Mouse (Mus musculus) liver, embryonic 11.5 days (tissue): Measurements from ENCODE around the gene Olfr688. TPM values are rescaled to one million over a fixed set of nuclear protein-coding genes. Genes with fewer than 3 reads are reported as not detected.

Experiments used
- polyA plus RNA-seq: library from polyadenylated mRNA; unstranded; fragments of >200 nt; fragmentation: Nextera tagmentation; extraction: Ambion mirVana; gene quantifications from 2 replicates; pipeline ENCODE4 v1.2.1, GENCODE M21; 2014

Olfr688 gene
- polyA plus RNA-seq, 1 experiment from 2014 or later: not detected

Other genes starting within 250 kb of the Olfr688 start
- gene Olfr677, start 236.7 kb upstream of the Olfr688 start, polyA plus RNA-seq: not detected in 2 replicates
- not detected in 2 replicates for gene Olfr678, start 223.6 kb upstream of the Olfr688 start, polyA plus RNA-seq
- gene Olfr679, start 206.9 kb upstream of the Olfr688 start, polyA plus RNA-seq: not detected in 2 replicates
- gene Olfr680-ps1, start 195.3 kb upstream of the Olfr688 start, polyA plus RNA-seq: not detected in 2 replicates
- not detected in 2 replicates for gene Olfr681, start 171.3 kb upstream of the Olfr688 start, polyA plus RNA-seq
- gene Olfr683, start 141.1 kb upstream of the Olfr688 start, polyA plus RNA-seq: not detected in 2 replicates
- gene Olfr684, start 124.4 kb upstream of the Olfr688 start, polyA plus RNA-seq: not detected in 2 replicates
- not detected in 2 replicates for gene Olfr685, start 102.1 kb upstream of the Olfr688 start, polyA plus RNA-seq
- not detected in 2 replicates for gene Olfr686, start 80.6 kb upstream of the Olfr688 start, polyA plus RNA-seq
- not detected in 2 replicates for gene Olfr689, start 23.1 kb downstream of the Olfr688 start, polyA plus RNA-seq
- not detected in 2 replicates for gene Olfr690, start 46.0 kb downstream of the Olfr688 start, polyA plus RNA-seq
- not detected in 2 replicates for gene Olfr691, start 54.2 kb downstream of the Olfr688 start, polyA plus RNA-seq
- gene Olfr692, start 80.1 kb downstream of the Olfr688 start, polyA plus RNA-seq: not detected in 2 replicates
- gene Gm5901, start 86.9 kb downstream of the Olfr688 start, polyA plus RNA-seq: not detected in 2 replicates
- gene Fam160a2, start 112.0 kb downstream of the Olfr688 start, polyA plus RNA-seq: 28.7 and 31.0 TPM in 2 replicates
- gene Cnga4, start 116.5 kb downstream of the Olfr688 start, polyA plus RNA-seq: not detected in 2 replicates
- gene Cckbr, start 137.6 kb downstream of the Olfr688 start, polyA plus RNA-seq: 0.05 TPM in 1 of 2 replicates, not detected in the other
- 16.8 and 17.8 TPM in 2 replicates for gene Cavin3, start 194.2 kb downstream of the Olfr688 start, polyA plus RNA-seq